Mouse (Mus musculus): ENCODE results near the gene Abt1. TPM values are rescaled to one million over a fixed set of nuclear protein-coding genes. Genes with fewer than 3 reads are reported as not detected.
A peak's percentile ranks its signal among the peaks of the same experiment; 100 is the strongest.

Gene Abt1
- polyA plus RNA-seq, 1 experiment from 2014 or later = 15.2 TPM

- Histone ChIP-seq H3K4me1 (replicated peaks) (peaks cover 19% of the 10 kb centered on the region), H3K4me2 (peak overlapping the region; percentile 58), H3K9me3 (no peaks in the 10 kb centered on the region), H3K27ac (peak overlapping the region; percentile 95), H3K36me3 (no peaks in the 10 kb centered on the region), H3K9ac (replicated peaks) (peak overlapping the region; percentile 59), H3K4me3 (replicated peaks) (peak overlapping the region; percentile 51), H3K27me3 (no peaks in the 10 kb centered on the region)
- WGBS = 1% methylated on average over 15 of the region's 15 CpGs
- peak; percentile 77 for ATAC-seq (ENCODE audit: insufficient number of reproducible peaks, insufficient read depth, low FRiP score, low TSS enrichment, low read depth)
These were observed 7.7 kb upstream of the Abt1 start for GRCm38 (mm10) chr13:23431351-23431771.

- Histone ChIP-seq H3K4me2 (peak overlapping the region; percentile 58), H3K27ac (peak overlapping the region; percentile 95), H3K36me3 (no peaks in the 10 kb centered on the region), H3K4me3 (replicated peaks) (peak overlapping the region; percentile 51), H3K9me3 (no peaks in the 10 kb centered on the region), H3K9ac (replicated peaks) (peak overlapping the region; percentile 59), H3K27me3 (no peaks in the 10 kb centered on the region), H3K4me1 (replicated peaks) (peaks cover 19% of the 10 kb centered on the region)
- 0% methylated on average over 17 of the region's 17 CpGs for WGBS
- ATAC-seq (ENCODE audit: insufficient number of reproducible peaks, insufficient read depth, low FRiP score, low TSS enrichment, low read depth) = peak; percentile 32; the same call in 1 of the 2 replicates
These were observed 7.1 kb upstream of the Abt1 start for GRCm38 (mm10) chr13:23430734-23431133.

GRCm38 (mm10) chr13:23429771-23430380 is 6.2 kb upstream of the Abt1 start:
- Histone ChIP-seq H3K27ac (peak overlapping the region; percentile 95; the same call in 1 of the 2 replicates), H3K36me3 (no peaks in the 10 kb centered on the region), H3K27me3 (no peaks in the 10 kb centered on the region), H3K4me2 (peak overlapping the region; percentile 58), H3K9ac (replicated peaks) (peak overlapping the region; percentile 59), H3K4me1 (replicated peaks) (peaks cover 22% of the 10 kb centered on the region), H3K4me3 (replicated peaks) (peak overlapping the region; percentile 51), H3K9me3 (no peaks in the 10 kb centered on the region)
- 41% methylated on average over 10 of the region's 10 CpGs for WGBS
- ATAC-seq (ENCODE audit: insufficient number of reproducible peaks, insufficient read depth, low FRiP score, low TSS enrichment, low read depth) = no peak

- H3K4me1 ChIP-seq (replicated peaks) = peaks cover 19% of the 10 kb centered on the region
- no peaks in the 10 kb centered on the region for H3K36me3 ChIP-seq
- no peak overlapping the region for H3K4me2 ChIP-seq
- no peaks in the 10 kb centered on the region for H3K27me3 ChIP-seq
- WGBS = 60% methylated on average over 16 of the region's 16 CpGs
- H3K27ac ChIP-seq = 0 out of 2 replicates have a peak overlapping the region, but pooled peaks have one; percentile 29
- H3K9me3 ChIP-seq = no peaks in the 10 kb centered on the region
- no peak for ATAC-seq (ENCODE audit: insufficient number of reproducible peaks, insufficient read depth, low FRiP score, low TSS enrichment, low read depth)
- H3K9ac ChIP-seq (replicated peaks) = no peak overlapping the region
- no peak overlapping the region for H3K4me3 ChIP-seq (replicated peaks)
These were observed 4.7 kb upstream of the Abt1 start for GRCm38 (mm10) chr13:23428166-23428993.

GRCm38 (mm10) chr13:23427401-23427910 is 3.8 kb upstream of the Abt1 start:
- Histone ChIP-seq H3K9me3 (no peaks in the 10 kb centered on the region), H3K4me3 (replicated peaks) (no peak overlapping the region), H3K4me1 (replicated peaks) (peaks cover 25% of the 10 kb centered on the region), H3K9ac (replicated peaks) (no peak overlapping the region), H3K27me3 (no peaks in the 10 kb centered on the region), H3K4me2 (no peak overlapping the region), H3K36me3 (peaks cover under 1% of the 10 kb centered on the region; the same call in 1 of the 2 replicates), H3K27ac (no peak overlapping the region)
- 73% methylated on average over 10 of the region's 10 CpGs for WGBS
- no peak for ATAC-seq (ENCODE audit: insufficient number of reproducible peaks, insufficient read depth, low FRiP score, low TSS enrichment, low read depth)

DNA sequence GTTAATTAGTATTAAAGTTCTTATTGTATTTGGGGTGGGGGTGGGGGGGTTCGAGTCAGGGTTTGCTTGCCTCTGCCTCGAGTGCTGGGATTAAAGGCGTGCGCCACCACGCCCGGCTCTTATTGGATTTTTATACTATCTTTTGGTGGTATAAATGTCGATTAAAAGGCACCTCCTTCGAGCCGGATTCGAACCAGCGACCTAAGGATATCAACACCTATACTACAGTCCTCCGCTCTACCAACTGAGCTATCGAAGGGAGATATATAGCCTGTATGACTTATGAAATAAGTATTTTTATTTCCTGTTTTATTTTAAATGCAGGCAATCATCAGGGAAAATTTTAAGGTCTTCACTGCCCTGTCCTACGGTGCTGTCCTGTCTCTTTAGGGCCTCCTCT is 3.3 kb upstream of the Abt1 start:
- H3K4me2 ChIP-seq = no peak overlapping the region
- H3K4me3 ChIP-seq (replicated peaks) = no peak overlapping the region
- H3K36me3 ChIP-seq = peaks cover 6% of the 10 kb centered on the region
- 14% methylated on average over 14 of the region's 14 CpGs for WGBS
- no peak for ATAC-seq (ENCODE audit: insufficient number of reproducible peaks, insufficient read depth, low FRiP score, low TSS enrichment, low read depth)
- no peak overlapping the region for H3K9ac ChIP-seq (replicated peaks)
- H3K27me3 ChIP-seq = no peaks in the 10 kb centered on the region
- H3K9me3 ChIP-seq = no peaks in the 10 kb centered on the region
- H3K27ac ChIP-seq = no peak overlapping the region
- H3K4me1 ChIP-seq (replicated peaks) = peaks cover 27% of the 10 kb centered on the region

DNA sequence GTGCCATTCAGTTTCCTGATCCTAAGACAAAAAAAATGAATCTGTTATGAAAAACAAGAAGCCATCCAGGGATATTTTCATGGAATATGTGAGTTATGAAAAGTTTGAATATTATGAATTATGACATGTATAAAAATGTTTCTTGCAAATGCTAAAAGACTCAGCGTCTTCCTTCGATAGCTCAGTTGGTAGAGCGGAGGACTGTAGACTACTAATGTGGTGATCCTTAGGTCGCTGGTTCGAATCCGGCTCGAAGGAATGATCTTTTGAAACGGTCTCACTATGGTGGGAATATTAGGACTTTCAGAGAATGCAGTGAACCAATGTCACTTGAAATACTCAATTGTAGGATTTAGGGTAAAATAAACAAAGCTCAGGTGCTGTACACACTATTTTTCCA is 2.7 kb upstream of the Abt1 start:
- Histone ChIP-seq H3K27me3 (no peaks in the 10 kb centered on the region), H3K36me3 (peaks cover 12% of the 10 kb centered on the region), H3K4me3 (replicated peaks) (no peak overlapping the region), H3K4me1 (replicated peaks) (peaks cover 27% of the 10 kb centered on the region), H3K4me2 (no peak overlapping the region), H3K9me3 (no peaks in the 10 kb centered on the region), H3K9ac (replicated peaks) (no peak overlapping the region), H3K27ac (no peak overlapping the region)
- ATAC-seq (ENCODE audit: insufficient number of reproducible peaks, insufficient read depth, low FRiP score, low TSS enrichment, low read depth) = no peak
- 7% methylated on average over 8 of the region's 8 CpGs for WGBS

GRCm38 (mm10) chr13:23425505-23425904 is 1.8 kb upstream of the Abt1 start:
- 2% methylated on average over 9 of the region's 9 CpGs for WGBS
- Histone ChIP-seq H3K36me3 (peaks cover 20% of the 10 kb centered on the region), H3K9me3 (no peaks in the 10 kb centered on the region), H3K4me3 (replicated peaks) (no peak overlapping the region), H3K27me3 (no peaks in the 10 kb centered on the region), H3K9ac (replicated peaks) (no peak overlapping the region), H3K27ac (no peak overlapping the region), H3K4me2 (peak overlapping the region; percentile 85), H3K4me1 (replicated peaks) (peaks cover 27% of the 10 kb centered on the region)
- no peak for ATAC-seq (ENCODE audit: insufficient number of reproducible peaks, insufficient read depth, low FRiP score, low TSS enrichment, low read depth)

GRCm38 (mm10) chr13:23424494-23425325 is 1.0 kb upstream of the Abt1 start:
- H3K4me2 ChIP-seq = peak overlapping the region; percentile 85
- H3K4me3 ChIP-seq (replicated peaks) = peak overlapping the region; percentile 36
- ATAC-seq (ENCODE audit: insufficient number of reproducible peaks, insufficient read depth, low FRiP score, low TSS enrichment, low read depth) = peak; percentile 72
- peak overlapping the region; percentile 53; the same call in 1 of the 2 replicates for H3K27ac ChIP-seq
- no peaks in the 10 kb centered on the region for H3K27me3 ChIP-seq
- no peaks in the 10 kb centered on the region for H3K9me3 ChIP-seq
- peak overlapping the region; percentile 37; the same call in 1 of the 2 replicates for H3K9ac ChIP-seq (replicated peaks)
- 2% methylated on average over 25 of the region's 25 CpGs for WGBS
- H3K36me3 ChIP-seq = peaks cover 28% of the 10 kb centered on the region
- peaks cover 26% of the 10 kb centered on the region for H3K4me1 ChIP-seq (replicated peaks)

DNA sequence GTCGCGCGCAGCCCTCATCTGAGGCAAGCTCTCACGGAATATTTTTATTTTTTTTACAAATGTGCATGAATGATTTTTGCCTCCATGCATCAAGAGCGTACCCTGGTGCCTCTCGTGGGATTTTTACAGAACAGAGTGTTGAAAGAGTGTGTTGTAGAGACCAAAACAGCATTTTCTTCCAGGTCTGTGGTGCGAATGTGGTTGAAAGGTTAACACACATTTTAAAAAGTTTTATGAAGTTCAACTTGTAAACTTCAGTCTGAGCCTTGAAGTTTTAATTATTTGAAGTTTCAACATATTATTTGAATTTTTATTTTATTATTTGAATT is 350 bp upstream of the Abt1 start:
- H3K4me2 ChIP-seq = peak overlapping the region; percentile 85
- H3K4me1 ChIP-seq (replicated peaks) = peaks cover 19% of the 10 kb centered on the region
- peak overlapping the region; percentile 78 for H3K9ac ChIP-seq (replicated peaks)
- peak overlapping the region; percentile 72 for H3K27ac ChIP-seq
- no peak; the same call in 1 of the 2 replicates for ATAC-seq (ENCODE audit: insufficient number of reproducible peaks, insufficient read depth, low FRiP score, low TSS enrichment, low read depth)
- H3K4me3 ChIP-seq (replicated peaks) = peak overlapping the region; percentile 89
- 0% methylated on average over 7 of the region's 7 CpGs for WGBS
- H3K27me3 ChIP-seq = no peaks in the 10 kb centered on the region
- H3K36me3 ChIP-seq = peaks cover 34% of the 10 kb centered on the region
- no peaks in the 10 kb centered on the region for H3K9me3 ChIP-seq

DNA sequence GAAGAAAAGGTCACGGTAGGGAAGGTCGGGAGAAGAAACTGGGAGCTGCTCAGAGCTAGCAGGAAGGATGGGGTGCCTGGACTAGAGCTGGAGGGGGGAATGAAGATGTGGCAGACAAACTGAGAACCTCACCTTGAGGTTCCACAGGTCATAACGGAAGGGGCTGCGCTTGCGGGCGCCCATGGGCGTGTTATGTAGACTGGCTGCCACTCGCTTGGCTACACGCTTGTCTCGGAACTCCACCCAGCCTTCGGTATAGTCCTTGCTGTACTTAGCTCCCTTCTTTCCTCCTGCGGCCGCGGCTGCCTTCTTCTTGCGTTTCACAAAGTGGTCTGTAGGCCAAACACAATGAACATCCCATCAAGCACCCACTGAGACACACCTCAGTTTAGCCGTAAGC is 1.3 kb downstream of the Abt1 start:
- H3K4me2 ChIP-seq = no peak overlapping the region; the same call in 1 of the 2 replicates
- H3K27me3 ChIP-seq = no peaks in the 10 kb centered on the region
- WGBS = 95% methylated on average over 16 of the region's 16 CpGs
- H3K27ac ChIP-seq = no peak overlapping the region
- H3K4me3 ChIP-seq (replicated peaks) = no peak overlapping the region
- H3K9ac ChIP-seq (replicated peaks) = no peak overlapping the region
- H3K9me3 ChIP-seq = no peaks in the 10 kb centered on the region
- H3K4me1 ChIP-seq (replicated peaks) = peaks cover 14% of the 10 kb centered on the region
- no peak for ATAC-seq (ENCODE audit: insufficient number of reproducible peaks, insufficient read depth, low FRiP score, low TSS enrichment, low read depth)
- H3K36me3 ChIP-seq = peaks cover 45% of the 10 kb centered on the region

All from limb, embryonic 12.5 days (tissue).